Mouse (Mus musculus): ENCODE results near the gene Hpse.

The Hpse gene

DNA sequence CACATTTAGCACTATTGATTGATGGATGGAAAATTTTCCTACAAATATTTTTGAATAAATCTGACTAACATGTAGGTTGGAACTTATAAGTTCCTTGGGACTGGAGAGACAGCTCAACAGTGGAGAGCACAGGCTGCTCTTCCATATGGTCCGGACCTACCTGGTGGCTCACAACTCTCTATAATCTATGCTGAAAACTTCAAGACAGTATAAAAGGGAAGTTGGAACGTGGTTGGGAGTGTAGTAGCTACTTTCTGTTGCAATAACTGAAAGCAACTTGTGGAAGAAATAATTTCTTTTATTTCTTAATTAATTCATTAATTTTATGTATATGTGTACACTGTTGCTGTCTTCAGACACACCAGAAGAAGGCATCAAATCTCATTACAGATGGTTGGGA lies 22.1 kb downstream of the Hpse start:
- no peak for DNase-seq (ENCODE audit: low spot score)

GRCm38 (mm10) chr5:100685631-100686030 lies 33.9 kb downstream of the Hpse start:
- no peak for DNase-seq (ENCODE audit: low spot score)

- no peak for DNase-seq (ENCODE audit: low spot score)
These were observed 39.0 kb downstream of the Hpse start for GRCm38 (mm10) chr5:100680542-100680933.

DNA sequence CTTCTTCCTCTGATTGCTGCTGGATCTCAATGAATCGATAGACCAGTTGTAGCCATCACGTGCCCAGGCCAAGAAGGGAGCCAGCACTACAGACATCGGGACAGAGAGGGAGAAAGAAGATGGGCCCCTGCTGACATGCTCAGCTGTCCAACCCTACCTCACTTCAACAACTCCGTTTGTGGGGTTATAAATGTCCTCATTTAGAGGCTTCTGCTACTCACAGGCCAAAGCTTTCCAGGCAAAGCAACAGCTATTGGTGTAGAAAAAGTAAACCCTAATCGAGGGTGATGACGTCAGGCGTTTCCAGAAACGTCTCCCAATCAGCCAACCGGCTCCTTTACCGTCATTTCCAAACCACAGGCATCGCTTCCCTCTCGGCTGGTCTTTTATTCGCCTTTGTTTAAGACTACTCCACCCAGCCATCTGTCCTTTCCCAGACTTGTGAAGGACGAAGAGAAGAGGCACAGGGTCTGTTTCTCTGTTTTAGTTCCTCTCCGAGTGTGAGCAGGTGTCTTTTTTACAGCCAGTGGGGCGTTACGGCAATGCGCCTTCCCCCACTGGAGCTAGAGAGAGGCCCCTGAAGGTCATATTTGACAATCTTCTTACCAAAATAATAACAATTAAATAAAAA lies 39.5 kb downstream of the Hpse start:
- DNase-seq (ENCODE audit: low spot score), result no peak

- peak; percentile 74 for DNase-seq (ENCODE audit: low spot score)
These were observed 44.7 kb downstream of the Hpse start, which contains the start of gene Coq2 for GRCm38 (mm10) chr5:100674711-100675376. Gene Coq2 (minus strand): TSS chr5:100675140.

DNA sequence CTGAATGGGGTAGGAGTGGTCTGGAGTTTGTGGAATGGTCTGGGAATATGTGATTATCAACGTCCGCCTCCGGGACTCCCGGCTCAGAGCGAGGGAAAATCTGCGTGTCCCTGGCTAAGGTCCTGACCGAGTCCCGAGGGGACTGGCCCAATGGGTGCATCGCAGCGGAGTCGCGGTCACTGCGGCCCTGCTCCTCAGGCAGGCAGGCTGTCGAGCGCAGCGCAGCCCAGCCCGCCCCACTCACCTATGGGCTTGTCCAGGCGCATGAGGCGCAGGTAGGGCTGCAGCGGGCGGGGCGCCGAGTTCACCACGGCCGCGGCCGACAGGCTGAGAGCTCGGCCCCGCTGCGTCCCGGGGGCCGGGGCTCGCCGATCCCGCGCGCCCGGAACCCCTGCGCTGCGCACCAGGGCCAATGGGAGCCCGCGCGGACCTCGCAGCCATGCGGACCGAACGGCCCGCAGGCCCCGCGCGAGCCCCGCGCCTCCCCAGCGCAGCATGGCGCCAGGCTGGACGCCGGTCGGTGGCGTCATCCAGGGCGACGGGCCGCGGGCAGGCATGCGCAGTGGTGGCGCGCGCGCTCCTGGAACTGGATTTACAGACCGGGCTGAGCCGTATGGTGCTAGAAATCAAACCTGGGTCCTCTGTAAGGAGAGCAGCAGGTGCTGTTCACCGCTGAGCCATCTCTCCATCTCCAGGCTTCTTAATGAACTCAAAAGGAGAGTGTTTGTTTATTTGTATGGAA lies 45.6 kb downstream of the Hpse start:
- peak; percentile 84 for DNase-seq (ENCODE audit: low spot score)

DNA sequence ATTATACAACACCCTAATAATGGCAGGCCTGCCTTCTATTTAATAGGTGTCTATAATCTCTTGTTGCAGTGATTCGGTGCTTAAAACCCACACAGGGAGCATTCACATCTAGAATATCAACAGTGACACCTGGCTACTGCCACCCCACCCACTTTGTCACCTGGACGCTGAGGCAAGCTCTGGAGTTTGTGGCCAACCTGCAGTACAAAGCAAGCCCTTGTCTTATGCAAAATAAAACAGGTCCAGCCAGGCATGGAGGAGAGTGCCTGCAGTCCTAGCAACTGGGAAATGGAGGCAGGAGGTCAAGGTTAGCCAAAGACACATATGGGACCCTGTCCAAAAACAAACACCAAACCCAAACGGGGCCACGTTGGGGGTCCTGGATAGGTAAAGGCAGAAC lies 47.1 kb downstream of the Hpse start:
- no peak for DNase-seq (ENCODE audit: low spot score)

GRCm38 (mm10) chr5:100671897-100672296 lies 47.6 kb downstream of the Hpse start:
- DNase-seq (ENCODE audit: low spot score), result no peak

- DNase-seq (ENCODE audit: low spot score), result peak; percentile 16
These were observed 48.1 kb downstream of the Hpse start for GRCm38 (mm10) chr5:100671398-100671797.

DNA sequence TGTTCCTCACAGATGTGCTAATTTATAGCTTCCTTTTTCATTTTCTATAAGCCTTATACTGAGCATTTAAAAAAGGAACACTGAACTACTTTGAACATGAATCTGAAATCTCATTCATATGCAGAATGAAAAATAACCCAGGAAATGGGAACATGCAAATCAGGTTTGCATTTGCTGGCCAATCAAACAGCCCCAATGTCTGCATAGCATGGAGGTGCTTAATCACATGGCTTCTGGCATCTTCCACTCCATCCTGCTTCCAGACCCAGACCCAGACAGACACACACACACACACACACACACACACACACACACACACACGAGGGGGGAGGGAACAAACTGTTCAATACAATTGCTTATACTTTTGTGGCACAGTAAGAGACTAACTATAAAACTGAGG lies 52.6 kb downstream of the Hpse start:
- no peak for DNase-seq (ENCODE audit: low spot score)

DNA sequence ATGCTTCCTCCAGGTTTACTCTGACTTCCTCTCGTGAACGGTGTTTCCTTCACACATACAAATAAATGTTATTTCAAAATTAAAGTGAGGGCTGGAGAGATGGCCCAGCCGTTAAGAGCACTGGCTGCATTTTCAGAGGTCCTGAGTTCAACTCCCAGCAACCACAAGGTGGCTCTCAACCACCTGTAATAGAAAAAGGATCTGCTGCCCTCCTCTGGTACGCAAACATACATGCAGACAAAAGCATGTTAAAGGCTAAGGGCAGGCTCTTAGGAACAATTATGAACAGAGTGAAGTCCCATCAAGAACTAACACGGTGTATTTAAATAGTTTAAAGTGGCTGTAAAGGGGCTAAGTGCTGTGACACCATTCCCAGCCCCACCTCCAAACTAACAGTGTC lies 55.7 kb downstream of the Hpse start:
- DNase-seq (ENCODE audit: low spot score), result peak; percentile 69

- DNase-seq (ENCODE audit: low spot score), result no peak
These were observed 56.5 kb downstream of the Hpse start for GRCm38 (mm10) chr5:100663011-100663410.

- no peak for DNase-seq (ENCODE audit: low spot score)
These were observed 61.1 kb downstream of the Hpse start for GRCm38 (mm10) chr5:100658460-100658859.

DNA sequence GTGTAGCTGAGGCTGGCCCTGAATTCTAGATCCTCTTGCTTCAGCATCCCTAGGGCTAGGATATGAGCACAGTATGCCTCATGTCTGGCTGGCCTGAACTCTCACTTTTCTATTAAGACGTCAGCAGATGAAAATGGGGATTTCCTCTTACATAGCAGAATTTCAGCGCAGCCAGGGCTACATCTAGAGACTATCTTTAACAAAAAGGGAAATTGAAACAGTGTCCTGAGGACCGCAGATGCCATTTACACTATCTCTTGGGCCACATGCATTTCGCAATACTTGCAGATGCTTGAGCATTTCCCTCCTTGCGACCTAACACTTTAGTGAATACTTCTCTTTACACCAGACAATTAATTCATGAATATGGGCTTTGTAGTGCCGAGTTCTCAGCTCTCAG lies 63.2 kb downstream of the Hpse start:
- no peak for DNase-seq (ENCODE audit: low spot score)

- DNase-seq (ENCODE audit: low spot score), result no peak
These were observed 67.2 kb downstream of the Hpse start for GRCm38 (mm10) chr5:100652327-100652726.

- DNase-seq (ENCODE audit: low spot score), result peak; percentile 63
These were observed 68.0 kb downstream of the Hpse start for GRCm38 (mm10) chr5:100651486-100651885.

GRCm38 (mm10) chr5:100650969-100651368 lies 68.5 kb downstream of the Hpse start:
- no peak for DNase-seq (ENCODE audit: low spot score)

- no peak for DNase-seq (ENCODE audit: low spot score)
These were observed 71.0 kb downstream of the Hpse start for GRCm38 (mm10) chr5:100648546-100648945.

DNA sequence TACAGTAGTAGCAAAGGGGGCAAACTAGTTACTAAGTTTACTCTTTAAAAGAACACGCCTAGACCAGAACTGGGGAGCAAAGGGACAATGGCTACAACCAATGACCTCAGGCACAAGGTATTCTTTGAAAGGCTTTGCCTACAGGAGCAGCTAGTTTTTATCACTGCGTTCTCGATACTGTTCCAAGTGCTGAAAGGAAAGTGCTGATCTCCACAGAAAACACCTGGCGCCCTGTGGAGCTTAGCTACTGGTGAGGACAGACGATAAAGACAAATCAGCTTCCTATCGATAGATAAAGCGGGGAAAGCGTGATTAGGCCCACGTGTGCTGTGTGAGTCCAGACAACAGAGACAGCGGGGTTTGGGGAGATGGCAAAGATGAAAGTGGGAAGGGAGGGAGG lies 71.5 kb downstream of the Hpse start:
- no peak for DNase-seq (ENCODE audit: low spot score)

- no peak for DNase-seq (ENCODE audit: low spot score)
These were observed 73.0 kb downstream of the Hpse start for GRCm38 (mm10) chr5:100646558-100646957.

GRCm38 (mm10) chr5:100643991-100644535 lies 75.5 kb downstream of the Hpse start:
- DNase-seq (ENCODE audit: low spot score), result no peak

DNA sequence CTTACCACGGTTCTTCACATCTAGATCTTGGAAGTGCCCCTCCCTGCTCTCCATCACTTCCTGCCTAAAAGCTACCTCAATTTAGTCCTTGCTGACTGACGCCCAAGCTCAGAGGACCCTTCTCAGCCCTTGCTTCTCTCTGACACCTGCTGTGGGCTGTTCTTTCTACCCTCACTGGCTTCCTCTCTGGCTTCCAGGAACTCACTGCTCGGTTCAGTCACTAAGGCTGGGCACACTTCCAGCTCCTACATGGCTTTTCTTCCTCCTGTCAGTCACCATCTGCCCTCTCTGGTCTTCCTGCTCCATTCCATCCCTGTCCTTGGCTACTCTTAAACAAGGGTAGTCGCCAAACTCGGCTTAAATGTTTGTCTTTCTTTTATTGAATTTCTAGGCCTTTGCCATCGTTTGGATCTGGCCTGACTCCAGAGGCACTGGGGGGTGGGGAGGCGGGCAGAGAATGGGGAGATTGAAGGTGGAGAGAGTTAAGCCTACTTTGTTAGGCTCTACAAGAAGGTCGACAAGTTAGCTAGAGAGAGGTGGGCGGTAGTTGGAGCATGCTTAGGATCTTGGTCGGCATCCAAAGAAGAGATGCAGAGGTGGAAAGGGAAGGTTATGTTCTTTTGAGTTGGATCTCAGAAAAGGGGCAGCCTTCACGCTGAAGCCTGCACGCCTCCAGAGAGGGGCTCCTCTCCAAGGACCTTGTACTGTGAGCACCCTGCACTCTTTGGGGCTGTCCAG lies 76.1 kb downstream of the Hpse start:
- DNase-seq (ENCODE audit: low spot score), result peak; percentile 64
